Mouse (Mus musculus) liver, adult (tissue): ENCODE measurements around the gene Rita1.

Source experiments
- GATA4 ChIP-seq: IDR thresholded peaks from 2 replicates; pipeline ENCODE4 v1.6.1; 2014; ENCODE audit warnings: mild to moderate bottlenecking, low read length; ENCODE audit not compliant: insufficient replicate concordance

The Rita1 gene

DNA sequence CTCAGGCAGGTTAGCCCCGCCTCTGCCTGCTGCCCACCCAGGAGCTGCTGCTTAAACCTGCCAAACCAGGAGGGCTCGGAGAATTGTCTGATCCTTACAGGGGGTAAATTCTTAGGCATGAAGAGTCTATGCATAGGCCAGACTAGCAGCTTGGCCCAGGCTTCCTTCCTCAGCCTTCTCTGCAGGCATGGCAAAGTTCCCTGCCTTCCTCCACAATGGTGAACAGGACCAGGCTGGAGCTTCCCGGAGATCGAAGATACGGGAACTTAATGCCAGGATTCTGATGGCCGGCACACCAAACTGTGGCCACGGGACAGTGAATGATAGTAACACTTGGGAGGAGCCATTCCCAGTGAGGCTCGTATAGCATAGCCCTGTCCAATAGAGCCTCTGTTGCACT lies 54.3 kb downstream of the Rita1 start:
- no peak for TF ChIP-seq GATA4

DNA sequence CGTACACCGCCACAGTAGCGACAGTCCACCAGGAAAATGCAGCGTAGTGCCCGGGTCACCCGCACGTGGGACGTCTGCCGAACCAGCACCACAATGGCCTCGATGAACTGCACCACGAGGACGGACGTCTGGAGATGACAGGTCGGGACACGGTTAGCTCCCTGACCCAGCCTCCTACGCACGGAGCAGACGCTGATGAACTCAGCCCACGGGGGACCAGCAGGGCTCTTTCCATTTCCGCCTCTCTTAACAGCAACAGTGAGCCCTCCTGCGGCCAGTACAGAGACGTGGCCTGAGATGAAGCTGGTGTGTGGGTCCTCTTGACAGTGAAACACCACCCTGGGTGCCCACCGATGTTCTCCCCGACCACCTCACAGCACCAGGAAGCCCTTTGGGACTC lies 56.5 kb downstream of the Rita1 start:
- TF ChIP-seq GATA4 = no peak

DNA sequence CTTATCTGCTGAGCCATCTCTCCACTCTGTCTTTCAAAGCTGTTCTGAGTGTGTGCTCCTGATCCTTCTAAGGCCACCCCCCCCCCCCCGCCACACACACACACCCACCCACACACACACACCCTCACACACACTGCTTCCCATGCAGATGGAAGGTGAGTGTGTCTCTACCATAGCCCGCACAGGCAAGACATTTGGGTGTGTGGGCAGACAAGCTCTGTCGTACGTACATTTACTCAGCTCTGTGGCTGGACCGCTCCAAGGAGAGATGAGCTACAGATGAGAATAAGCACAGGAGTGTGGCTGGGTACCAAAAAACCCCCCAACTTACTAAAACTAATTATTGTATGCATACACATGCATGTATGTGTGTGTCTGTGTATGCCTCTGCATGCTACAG lies 61.7 kb downstream of the Rita1 start:
- TF ChIP-seq GATA4 = no peak

GRCm38 (mm10) chr5:120550137-120550536 lies 62.3 kb downstream of the Rita1 start:
- no peak for TF ChIP-seq GATA4

DNA sequence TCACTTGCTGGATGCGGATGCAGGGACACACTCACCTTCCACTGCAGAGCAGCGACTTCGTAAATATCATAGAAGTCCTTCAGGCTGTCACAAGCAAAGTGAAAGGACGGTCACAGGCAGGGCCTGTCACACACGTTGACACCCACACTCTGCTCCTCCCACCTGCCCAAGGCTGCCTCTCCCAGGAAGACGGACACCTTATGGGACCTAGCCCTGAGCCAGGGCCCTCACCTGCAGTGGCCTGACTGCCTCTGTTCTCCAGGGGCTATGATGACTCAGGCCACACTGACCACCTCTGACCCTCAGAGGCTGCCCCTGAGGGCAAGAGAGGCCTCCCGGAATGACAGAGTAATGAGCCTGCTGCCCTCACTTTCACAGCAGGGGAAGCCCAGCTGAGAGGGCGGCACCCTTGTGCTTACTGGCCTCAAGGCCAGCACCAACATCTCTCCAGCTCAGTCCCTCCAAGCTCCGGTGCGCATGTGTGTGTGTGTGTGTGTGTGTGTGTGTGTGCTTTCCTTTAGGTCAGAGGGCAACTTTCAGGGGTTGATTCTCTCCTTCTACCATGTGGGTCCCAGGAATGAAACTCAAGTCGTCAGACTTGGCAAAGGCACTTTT lies 64.0 kb downstream of the Rita1 start:
- no peak for TF ChIP-seq GATA4
